Mouse (Mus musculus): ENCODE measurements around the gene Ace3.

Ace3 gene

DNA sequence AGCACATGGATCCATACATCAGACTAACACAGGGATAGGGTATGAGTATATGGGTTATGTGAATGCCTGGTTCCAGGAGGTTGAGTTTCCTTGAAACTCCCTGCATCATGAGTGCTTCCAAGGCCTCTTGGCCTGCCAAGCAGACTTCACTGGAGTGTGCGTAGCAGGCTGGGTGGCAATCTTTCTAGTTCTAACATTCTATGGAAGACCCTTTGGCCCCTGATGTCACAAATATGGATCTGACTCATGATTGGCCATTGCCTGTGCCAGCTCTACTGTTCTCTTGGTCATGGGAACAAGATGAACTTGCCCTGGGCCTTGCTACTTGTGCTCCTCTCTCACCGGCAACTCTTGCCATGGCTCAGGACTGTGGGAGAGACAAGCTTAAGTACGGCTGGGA, at the start of gene Ace3:
Gene Ace3, plus strand, starts transcription at position 301 of the 400 bp plus-strand sequence.
- no peak for DNase-seq (ENCODE audit: low spot score in 2 of 2)

DNA sequence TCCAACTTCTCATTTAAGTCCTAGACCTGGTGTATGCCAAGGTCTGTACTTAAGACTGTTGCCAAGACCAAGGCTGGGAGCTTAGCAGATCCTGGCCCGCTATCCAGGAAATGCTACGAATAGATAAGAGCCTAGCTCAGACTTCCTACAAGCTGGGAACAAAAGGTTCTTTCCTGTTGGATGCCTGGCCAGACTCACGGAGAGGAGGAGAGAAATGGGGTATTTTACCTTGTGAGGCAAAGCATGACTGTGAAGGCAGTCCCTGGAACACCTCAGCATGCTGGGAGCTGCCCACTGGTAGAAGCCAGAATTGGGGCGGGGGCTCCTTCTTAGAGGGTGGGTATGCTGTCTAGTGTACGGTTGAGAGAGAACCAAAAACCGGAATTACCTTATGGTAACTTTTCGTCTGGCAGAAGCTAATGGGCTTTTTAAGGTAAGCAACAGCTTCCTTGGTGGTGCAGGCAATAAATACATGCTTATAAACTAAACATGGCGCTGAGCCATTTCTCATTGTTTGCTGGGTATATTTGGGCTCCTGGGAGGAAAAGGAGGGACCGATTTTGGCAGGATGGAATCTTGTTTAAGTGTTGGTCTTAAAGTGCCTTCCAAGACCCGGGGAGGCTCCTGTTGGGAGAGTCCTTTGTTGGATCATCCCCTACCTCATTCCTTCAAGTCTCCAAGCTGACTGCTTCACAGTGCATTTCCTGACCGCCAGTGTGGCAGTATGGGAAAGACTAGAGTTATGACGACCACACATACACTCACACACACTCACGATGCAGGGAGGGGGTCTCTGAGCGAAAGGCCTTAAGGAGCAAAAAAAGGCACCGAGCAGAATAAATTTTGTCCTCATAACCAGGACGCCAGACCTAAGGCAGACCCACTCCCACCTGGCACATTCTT, 49.5 kb upstream of the Ace3 start:
- DNase-seq (ENCODE audit: low spot score in 2 of 2), result no peak

DNA sequence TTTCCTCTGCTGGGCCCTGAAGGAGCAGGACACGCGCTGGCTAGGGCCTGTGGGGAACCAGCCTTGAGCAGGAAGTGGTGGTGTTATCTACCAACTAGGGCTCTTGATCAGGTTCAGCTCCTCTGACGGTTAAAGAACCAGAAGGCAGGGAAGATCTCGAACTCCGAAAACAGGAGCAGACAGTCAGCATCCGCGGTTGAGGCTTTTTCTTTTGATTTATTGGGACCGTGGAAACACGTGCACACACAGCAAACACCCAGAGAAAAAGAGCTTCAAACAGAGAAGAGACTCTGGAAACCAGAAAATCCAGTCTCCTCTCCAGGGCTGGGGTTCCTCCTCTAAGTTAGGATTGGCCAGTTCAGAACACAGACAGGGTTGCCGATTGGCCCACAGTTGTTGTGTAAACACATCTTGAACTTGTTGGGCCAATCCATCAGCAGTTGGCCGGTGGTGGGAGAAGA, 47.8 kb upstream of the Ace3 start:
- no peak for DNase-seq (ENCODE audit: low spot score in 2 of 2)

DNA sequence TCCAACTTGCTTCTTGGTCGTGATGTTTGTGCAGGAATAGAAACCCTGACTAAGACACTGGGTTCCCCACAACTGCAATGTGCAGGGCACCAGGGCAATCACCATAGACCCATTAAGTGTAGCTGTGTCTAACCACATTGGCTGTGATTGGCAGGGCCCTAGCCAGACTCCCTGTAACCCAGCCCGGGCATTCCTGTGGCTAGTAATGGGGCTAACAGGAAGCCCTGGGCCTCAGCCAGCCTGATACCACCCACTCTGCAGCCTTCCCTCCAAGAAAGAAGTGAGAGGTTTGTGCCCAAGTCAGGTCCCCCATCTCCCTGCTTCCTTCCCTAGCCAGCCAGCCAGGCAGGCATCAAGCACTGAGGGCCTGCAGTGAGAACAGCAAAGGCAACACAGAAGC, 46.2 kb upstream of the Ace3 start:
- no peak for DNase-seq (ENCODE audit: low spot score in 2 of 2)

DNA sequence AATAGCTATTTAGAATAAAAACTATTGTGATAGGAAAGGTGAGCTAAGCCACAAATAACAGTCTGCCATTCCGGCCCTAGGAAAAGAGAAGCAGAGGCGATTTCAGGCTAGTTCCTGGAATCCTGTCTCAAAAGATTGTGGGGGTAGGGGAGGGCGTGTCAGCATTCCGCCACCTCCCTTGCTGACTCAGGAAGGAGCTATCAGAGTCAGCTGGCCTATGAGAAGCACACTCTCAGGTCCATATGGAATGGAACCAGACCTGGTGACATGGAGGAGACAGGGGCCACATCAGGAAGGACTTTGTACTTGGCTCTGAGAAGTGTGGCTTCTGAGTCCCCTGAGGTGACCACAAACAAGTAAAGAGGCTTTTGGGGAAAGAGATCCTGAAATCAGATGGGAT, 44.0 kb upstream of the Ace3 start:
- DNase-seq (ENCODE audit: low spot score in 2 of 2), result no peak

DNA sequence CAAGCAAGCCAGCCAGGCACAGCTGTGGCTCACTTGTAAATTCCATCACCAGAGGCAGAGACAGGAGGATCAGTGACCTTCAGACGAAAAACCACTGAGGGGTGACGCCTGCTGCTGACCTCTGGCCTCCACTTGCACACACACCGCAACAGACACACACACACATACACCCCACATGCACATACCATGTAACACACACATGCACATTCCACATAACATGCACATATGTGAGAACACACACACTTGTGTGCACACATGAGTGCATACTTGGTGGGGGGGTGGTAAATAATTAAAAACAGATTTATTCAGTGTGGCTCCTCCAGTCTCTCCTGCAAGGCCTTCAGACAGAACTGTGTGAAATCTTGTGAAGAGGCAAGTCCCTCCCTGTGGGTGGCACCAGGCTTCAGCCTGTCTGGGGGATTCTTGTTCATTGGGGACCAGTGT, 42.9 kb upstream of the Ace3 start:
- DNase-seq (ENCODE audit: low spot score in 2 of 2), result no peak

DNA sequence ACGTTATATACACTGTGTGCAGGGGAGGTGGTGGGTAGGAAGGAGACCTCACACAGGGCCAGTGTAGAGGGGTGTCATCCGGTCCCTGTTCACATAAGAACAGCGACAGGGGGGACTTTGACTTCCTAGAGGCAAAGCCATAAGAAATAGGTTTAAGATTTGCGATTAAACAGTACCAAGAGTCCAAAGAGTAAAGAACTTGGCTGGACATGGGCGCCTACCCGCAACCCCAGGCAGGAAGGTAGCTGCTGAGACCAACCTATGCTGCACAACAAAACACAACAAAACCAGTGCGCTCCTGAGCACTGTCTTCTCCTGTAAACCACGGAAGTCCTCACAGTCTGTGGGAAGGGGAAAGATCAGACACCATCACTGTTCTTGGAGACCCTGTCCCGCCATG, 42.4 kb upstream of the Ace3 start:
- no peak for DNase-seq (ENCODE audit: low spot score in 2 of 2)

DNA sequence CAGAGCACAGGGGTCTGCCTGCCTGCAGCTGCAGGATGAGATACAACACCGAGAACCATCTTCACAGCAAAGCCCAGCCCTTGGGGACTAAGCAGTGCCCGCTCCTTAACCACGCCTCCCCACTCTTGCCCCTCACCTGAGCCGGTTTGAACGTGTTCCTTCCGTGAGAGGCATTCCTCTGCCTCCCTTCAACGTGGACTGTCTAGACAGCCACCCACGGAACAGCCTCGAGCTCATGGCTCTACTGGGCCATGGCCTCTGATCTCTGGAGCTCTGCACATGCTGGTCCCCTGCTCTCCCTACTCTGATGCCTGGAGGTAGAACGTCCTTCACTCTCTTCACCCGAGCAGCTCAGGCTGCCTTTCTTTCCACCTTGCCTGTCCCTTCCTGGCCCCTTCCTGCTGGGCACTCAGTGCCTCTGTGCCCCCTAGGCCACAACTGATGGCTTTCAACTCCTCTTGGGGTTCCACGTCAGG, 41.5 kb upstream of the Ace3 start, which contains the start of gene Cyb561:
Gene Cyb561, minus strand, starts transcription at position 426 of the 476 bp plus-strand sequence.
- DNase-seq (ENCODE audit: low spot score in 2 of 2), result no peak

DNA sequence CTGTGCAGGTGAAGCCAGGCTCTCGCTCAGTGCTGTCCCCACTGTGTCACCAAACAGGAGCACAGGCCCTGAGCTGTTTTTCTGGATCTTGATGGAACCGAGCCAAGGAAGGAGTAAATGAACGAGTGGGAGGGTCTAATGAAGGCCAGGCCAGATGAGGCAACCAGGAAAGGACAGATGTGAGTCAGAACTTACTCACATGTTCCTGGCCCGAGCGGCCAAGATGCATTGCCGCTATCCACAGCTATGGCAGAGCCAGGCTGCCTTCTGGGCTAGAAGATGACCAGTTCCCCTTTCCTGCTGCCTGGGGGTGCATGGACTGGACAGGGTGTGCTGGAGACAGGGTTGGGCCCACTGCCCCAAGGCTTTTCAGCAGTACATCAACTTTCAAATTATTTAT, 41.1 kb upstream of the Ace3 start:
- DNase-seq (ENCODE audit: low spot score in 2 of 2), result no peak

DNA sequence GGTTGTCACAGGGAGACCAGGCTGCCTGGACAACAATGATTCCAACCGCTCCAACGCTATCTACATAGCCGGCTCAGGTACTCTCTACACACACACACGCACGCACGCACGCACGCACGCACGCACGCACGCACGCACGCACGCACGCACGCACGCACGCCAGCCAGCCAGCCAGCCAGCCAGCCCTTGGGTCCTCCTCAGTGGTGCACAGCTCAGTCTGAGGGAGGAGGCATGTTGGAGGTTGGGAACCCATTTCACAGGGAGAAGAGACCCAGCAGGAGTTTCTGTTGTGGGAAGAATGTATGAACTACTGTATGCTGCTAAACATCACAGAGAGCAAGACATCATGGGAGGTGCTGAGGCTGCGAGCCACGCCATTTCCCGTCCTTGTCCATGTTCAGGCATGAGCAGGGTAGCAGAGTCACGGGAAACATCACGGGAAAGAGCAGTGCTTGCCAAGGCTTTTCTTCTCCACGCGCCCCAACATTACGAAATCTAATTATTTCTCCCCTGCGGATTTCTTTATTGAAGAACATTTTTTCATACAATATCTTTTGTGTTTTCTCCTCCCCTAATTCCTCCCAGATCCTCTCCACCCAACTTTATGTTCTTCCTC, 38.6 kb upstream of the Ace3 start:
- DNase-seq (ENCODE audit: low spot score in 2 of 2), result no peak

DNA sequence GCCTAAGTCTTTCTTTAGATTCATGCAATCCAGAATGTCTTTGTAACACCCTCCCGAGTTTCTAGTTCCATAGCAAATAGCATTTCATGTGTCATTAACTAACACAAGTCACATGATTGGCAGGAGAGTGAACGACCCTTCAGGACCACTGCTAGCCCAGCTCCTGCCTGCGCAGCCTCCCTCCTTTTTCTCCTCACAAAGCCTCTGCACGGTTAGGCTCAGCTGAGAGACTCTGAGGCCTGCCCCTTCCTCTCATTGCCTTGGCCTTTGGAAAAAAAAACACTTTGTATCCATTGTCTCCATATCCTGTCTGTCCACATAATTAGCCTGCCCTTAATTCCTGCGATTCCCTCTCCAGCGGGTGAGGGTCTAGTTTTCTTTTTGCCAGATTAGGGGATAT, 37.0 kb upstream of the Ace3 start:
- DNase-seq (ENCODE audit: low spot score in 2 of 2), result no peak

DNA sequence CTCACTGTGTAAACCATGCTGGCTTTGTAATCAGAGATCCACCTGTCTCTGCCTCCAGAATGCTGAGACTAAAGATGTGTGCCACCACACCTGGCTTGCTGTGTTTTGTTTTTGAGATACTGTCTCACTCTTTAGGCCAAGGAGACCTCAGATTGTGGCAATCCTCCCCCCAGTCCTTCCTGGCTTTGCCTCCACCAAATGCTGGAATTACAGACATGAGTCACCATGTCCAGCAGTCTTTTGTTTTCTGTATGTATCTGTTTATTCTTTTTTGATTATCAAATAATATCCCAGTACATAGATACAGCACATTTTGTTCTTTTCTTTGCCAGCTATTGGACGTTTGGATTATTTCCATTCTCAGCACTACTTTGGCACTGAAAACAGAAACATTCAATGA, 35.9 kb upstream of the Ace3 start:
- no peak for DNase-seq (ENCODE audit: low spot score in 2 of 2)

DNA sequence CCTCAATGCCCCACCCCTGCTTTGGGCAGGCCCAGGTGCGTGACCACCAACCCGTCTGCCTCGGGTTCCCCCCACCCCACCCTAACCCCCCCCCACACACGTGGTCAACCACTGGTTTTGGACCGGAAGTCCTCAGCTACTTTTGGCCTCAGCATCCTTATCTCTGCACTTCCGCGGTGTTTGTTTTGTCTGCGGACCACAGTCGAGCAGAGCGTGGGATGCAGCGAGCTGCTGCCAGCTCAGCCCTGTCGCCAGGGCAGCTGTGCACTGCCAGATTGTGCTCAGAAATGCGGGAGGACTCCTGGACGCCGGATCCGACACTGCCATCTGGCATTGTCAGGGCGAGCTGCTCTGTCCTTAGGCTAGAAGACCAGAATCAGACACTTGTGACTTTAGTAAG, 35.1 kb upstream of the Ace3 start:
- DNase-seq (ENCODE audit: low spot score in 2 of 2), result no peak

DNA sequence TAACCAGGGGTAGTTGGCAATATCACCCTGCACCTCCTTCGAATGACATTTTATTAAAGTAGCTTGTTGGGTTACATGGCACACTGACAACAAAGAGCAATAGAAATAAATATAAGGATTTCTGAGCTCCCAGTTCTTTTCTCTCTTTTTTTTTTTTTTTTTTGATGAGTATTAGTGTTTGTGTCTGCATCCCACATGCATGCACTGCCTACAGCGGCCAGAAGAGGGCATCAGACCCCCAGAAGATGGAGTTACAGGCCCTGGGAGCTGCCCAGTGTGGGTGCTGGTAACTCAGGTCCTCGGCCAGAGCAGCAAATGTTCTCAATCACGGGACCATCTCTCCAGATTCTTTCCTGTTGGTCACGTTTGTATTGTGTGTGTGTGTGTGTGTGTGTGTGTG, 29.8 kb upstream of the Ace3 start:
- DNase-seq (ENCODE audit: low spot score in 2 of 2), result no peak

DNA sequence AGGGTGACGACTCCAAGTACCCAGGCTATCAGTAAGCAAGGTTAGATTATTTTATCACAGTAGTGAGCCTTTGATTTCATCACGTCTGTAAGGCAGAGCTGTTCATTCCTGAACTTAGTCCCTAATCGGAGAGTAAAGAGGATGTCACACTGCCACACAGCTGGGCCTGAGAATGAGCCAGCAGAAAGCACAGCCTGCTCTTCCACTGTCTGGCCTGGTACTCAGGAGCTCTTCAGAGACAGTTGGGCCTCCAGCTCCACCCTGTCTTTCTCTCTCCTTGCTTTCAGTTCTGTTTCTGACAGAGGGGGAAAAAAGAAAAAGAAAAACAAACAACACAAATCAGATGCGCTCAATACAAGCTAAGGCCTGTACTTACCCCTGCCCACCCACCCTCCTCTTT, 28.2 kb upstream of the Ace3 start:
- no peak for DNase-seq (ENCODE audit: low spot score in 2 of 2)

DNA sequence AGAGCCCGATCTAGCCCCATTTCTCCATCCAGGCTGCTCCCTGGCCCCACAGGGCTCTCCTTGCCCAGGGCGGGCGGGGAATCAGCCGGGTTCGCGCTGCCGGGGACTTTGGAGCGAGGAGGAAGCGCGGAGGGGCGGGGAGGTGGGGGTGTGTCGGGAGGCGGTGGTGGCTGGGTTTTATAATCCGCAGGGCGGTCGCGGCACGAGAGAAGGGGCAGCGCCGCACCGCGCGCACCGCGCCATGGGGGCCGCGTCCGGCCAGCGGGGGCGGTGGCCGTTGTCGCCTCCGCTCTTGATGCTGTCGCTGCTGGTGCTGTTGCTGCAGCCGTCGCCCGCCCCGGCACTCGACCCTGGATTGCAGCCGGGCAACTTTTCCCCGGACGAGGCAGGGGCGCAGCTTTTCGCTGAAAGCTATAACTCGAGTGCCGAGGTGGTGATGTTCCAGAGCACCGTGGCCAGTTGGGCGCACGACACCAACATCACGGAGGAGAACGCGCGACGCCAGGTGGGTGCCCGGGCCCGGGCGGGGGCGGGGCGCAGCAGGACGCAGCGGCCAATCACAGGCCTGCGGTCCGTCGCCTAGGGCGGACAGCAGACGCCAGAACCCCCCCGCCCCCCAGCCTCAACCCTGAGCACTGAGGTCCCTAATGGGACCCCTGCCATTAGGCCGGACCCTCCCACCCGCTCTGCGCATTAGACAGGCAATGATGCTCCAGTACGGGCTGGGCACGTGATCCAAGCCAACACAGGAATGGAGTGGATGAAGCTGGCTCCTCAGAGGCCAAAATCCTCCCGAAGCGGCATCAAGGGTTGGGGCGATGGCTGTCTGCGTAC, 26.5 kb upstream of the Ace3 start, which contains the start of gene Ace:
Gene Ace, plus strand, starts transcription at position 205 of the 834 bp plus-strand sequence.
- no peak for DNase-seq (ENCODE audit: low spot score in 2 of 2)

DNA sequence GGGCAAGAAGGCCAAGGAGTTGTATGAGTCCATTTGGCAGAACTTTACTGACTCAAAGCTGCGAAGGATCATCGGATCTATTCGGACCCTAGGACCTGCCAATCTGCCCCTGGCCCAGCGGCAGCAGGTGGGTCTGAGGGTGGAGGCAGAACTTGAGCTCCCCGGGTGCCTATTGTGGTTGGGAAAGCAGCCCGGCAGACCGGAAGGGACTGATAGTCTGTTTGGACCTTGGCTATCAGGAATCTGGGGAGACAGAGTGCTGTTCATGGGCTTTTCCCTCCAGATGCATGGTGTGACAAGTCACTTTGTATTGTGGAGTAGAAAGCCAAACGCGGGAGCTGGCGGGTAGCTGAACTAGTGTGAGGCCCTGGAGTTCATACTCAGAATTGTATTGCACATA, 25.5 kb upstream of the Ace3 start:
- DNase-seq (ENCODE audit: low spot score in 2 of 2), result no peak

DNA sequence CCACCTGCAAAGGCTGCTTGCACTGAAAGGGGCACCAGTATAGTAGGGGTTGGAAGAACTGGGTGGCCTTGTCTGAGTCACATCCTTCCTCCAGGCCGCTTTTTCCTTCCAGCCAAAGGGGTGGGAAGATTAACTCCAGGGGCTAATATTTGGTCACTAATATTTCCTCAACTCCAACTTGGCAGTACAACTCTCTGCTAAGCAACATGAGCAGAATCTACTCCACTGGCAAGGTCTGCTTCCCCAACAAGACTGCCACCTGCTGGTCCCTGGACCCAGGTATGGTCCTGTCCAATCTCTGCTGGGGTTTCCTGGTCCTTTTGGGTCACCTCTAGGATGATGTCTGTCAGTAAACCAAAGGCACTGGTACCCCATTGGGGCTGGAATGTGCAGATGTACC, 25.0 kb upstream of the Ace3 start:
- no peak for DNase-seq (ENCODE audit: low spot score in 2 of 2)

DNA sequence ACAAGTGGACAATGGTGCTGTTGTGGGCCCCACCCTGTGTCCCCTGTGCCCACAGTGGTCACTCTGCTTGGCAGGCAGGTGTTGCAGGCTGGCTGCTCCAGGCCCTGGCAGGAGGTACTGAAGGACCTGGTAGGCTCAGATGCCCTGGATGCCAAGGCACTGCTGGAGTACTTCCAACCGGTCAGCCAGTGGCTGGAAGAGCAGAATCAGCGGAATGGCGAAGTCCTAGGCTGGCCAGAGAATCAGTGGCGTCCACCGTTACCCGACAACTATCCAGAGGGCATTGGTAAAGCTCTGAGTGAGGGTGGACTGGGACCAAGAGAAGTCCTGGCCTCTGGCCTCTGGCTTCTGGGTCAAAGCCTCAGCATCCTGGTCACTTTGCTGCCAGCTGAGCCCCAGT, 19.9 kb upstream of the Ace3 start:
- no peak for DNase-seq (ENCODE audit: low spot score in 2 of 2)

DNA sequence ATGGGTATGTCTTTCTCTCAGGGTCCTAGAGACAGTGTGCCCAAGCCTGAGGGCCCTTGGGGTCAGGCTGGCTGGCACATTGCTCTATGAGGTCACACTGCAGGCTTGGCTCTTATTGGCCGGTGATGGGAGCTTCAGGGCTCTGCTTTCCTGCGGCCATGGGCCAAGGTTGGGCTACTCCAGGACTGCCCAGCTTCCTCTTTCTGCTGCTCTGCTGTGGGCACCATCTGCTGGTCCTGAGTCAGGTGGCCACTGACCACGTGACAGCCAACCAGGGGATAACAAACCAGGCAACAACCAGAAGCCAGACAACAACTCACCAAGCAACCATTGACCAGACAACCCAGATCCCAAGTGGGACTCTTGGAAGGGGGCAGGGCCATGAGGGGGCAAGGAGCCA, 19.4 kb upstream of the Ace3 start:
- no peak for DNase-seq (ENCODE audit: low spot score in 2 of 2)

DNA sequence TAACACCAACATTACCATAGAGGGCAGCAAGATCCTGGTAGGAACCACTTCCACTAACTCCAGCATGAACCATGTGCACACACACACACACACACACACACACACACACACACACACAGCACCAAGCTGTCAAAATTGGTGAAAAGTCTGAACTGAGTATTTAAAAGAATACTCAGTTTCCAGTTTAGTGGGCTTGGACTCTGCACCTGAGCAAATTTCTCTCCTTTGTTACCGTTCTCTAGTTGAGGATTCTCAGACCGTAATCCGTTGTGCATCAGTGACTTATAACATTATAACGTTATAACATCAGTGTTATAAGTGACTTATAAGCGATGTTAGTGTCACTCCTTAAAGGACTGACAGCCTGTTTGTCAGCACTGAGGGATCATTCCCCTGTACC, 18.8 kb upstream of the Ace3 start:
- no peak for DNase-seq (ENCODE audit: low spot score in 2 of 2)

DNA sequence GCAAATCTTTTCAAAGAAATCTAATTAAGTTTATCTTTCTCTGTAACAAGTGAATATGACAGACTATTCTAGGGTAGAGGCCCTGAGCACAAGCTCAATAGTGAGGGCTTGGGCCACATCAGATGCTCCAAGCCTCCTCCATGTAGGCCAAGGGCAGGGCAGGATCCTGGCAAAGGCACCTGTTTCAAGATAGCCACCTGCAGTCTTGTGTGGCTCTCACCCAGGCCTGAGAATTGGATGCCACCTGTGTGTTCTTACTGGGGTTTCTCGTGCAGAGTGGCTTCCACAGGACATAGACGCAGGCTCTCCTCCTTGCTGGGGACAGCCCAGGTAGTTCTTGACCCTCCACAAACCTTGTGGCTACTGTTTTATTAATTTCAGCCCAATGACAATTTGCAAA, 16.2 kb upstream of the Ace3 start:
- DNase-seq (ENCODE audit: low spot score in 2 of 2), result no peak
